Mouse (Mus musculus) frontal cortex, postnatal 14 days (tissue): ENCODE data around the gene Elp4.

Source experiments
- DNase-seq, 2 experiments: peaks; one replicate each; pipeline ENCODE4 v3.0.0; 2022; ENCODE audit warnings: low spot score in 2 of 2

Elp4 gene

DNA sequence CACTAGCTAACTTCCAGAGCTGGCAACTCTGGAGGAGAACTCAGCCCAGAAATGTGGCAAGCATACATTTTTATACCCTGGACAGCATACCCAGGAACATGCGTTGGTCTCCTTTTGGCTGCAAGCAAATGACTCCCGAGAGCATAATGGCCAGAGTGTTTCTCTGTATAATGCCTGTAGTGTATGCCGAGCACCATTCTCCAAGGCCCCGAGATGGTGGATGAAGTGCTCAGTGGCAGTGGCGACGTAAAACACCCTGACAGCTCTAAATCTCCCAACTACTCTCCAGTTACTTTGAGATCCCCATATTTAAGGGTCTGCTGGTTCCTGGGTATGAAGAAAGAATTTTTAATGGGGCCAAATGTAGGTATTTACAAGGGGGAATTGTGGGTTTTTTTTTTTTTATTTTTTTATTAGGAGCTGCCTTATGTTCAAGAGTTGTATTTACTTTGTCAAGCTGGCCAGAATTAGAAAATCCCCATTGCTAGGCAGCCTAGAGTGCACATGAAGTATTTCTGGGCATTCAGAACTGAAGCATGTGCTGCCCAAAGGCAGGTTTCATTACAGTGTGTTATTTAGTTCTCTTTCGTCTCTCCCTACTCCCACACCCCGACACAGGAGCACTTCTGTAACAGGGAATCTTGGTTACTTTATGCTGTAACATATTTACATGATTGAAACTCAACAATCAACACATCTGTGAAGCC, 188.8 kb downstream of the Elp4 start:
- no peak for DNase-seq

DNA sequence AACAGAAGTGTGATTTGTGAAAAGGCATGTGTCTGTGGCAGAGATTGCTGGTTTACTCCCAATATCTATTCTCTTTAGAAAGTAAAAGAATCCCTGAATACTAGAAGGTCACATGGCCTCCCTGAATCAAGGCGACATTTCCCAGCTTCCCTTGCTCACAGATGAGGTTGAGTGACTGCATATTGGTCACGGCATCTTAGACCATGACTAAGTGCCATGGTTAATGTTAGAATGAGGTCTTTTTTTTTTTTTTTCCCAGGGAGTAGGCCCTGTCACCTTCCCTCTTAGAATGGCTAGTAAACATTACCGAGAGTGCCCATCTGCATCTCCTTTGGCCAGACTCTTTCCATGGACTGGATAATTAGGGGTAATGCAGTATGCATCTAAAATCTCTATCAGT, 193.9 kb downstream of the Elp4 start:
- DNase-seq = no peak

DNA sequence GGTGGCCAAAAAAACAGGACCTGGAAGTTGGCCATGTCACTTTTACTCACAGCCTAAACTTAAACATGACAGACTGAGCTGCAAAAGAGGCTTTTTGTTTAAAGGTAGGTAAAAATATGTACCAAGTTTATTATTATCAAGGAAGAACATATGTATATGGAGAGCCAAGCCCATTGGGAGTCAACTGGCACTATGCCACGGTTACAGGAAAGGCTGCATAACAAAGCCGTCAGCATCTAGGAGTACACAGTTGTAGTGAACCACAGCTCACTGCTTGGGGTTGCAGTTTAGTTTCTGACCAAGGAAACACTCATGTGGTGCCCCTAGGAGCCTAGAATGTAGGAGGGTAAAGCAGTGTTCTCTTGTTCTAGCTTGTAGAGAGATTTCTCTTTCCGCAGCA, 195.2 kb downstream of the Elp4 start:
- DNase-seq = no peak

DNA sequence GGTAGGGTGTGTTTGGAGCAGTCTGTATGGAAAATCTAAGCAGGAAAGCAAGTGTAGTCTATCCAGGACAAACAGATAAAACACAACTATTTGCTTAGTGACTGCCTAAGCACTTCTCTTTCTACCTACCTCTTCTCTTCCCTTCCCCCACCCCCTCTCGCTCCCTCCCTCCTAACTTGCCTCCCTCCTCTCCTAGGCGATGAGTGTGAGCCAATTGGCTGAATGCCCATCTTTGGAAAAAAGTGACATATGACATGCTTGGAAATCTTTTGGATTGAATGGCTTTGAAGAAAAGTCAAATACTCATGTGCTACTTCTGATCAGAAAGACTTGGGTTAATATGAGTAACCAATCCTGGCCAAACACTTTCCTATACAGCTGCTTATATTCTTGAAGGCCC, 199.0 kb downstream of the Elp4 start:
- DNase-seq = no peak

DNA sequence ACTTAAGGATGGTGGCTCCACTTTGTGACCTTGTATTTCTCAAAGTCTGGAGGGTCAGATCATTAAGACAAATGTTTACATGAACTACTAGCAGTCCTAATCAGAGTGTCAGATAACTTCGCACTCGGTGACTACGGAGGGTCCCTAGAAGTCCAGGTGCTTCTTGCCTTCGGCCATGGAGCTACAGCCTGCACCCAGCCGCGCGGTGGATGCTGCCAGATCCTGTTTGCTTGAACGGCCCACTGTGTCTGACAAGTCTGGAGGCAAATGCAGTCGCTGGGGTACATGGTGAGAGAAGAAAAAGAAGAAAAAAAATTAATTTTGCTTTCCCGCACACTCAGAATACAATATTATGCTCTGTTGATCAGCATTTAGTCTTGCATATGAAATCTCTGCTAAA, 201.8 kb downstream of the Elp4 start:
- DNase-seq = no peak

DNA sequence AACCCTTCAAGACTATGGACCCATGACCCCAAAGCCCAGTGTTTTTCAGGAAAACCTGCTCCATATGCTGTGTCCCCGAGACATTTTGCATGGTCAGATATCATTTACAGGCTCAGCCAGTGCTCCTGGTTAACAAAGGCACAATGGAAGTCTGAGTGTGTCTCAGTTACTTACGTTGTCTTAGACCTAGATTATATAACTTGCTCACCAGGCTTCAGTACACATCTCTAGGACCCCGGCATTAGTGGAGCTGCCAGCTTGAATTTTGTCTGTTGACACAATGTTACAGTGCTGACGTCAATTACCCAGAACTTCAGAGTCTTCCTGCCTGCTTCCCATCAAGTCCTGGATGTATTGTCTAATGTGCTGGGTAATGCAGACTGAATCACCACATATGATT, 202.6 kb downstream of the Elp4 start:
- DNase-seq = no peak

DNA sequence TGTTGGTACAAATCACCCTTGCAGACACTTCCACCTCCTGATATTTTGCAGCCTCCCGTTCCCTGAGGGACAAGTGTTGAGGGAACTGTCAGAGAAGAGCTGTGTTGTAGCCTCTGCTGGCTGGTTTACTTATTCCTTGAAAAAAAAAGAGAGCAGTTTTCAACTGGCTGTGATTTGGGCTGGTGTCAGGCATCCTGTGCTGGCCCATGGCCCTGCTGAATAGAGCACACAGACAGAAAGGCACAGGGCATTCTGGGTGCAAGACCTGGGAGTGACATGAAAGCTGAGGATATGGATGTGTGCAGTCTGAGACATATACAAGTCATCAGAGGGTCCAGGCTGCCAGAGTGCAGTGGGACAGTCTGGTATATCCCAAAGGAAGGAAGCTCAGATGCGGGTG, 205.7 kb downstream of the Elp4 start:
- DNase-seq = no peak

DNA sequence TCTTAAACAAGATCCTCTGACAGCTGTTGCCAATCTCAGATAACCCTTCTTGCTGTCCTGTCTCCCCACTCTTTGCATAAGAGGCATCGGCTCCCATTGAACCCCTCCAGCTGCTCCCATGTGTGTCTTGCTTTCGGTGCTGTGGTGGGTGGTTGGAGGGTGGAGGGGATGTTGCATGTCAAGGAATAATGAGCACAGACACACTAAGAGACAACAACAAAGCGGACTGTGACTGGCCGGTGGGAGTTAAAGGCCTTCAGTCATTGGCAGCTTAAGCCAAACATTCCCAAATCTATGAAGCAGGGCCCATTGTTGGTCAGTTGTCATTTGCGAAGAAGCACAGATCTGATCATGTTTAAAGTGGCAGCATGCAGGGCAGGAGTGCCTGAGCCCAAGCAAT, 206.6 kb downstream of the Elp4 start:
- DNase-seq = no peak

- DNase-seq = no peak
Measured at GRCm38 (mm10) chr2:105691296-105691695, 213.1 kb downstream of the Elp4 start.

DNA sequence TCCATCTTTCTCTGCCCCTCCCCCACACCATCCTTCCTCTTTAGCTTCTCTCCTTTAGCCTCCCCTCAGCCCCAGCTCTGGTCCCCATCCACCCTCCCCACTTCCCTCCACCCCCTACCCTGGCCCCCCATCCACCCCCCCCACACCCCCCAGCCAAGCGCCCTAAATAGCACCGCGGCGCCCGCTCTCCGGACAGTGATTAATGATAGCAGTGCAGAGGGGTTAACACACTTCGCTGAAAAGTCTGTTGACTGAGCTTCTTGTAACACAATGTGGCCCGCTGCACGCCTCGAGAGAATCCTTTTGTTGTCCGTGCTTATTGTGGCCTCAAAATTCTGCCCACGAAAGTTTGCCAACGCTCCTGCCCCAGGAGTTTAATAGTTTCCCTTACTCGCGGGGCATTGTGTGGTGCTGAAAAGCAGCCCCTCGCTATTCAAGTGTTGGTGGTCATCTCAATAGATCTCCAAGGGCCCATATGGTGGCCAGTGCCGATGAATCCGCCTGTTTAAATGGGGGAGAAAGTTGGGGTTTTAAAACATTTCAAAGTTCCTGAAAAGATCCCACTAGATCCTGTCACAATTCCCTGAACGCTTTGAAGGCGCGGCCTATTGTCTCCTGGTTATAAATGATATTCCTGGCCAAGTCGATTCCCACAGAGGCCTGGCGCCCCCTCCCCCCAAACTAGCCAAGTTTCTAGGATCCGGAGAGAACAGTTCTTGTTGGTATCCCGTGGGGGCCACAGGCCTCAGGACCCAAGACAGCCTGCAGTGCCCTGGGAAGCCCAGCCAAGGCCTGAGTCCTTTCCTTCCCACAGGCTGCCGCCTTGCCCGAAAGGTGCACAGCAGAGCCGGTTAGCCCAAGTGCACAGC, 214.4 kb downstream of the Elp4 start:
- DNase-seq = no peak

- DNase-seq = no peak
Measured at GRCm38 (mm10) chr2:105689304-105689770, 215.0 kb downstream of the Elp4 start.

- no peak for DNase-seq
Measured at GRCm38 (mm10) chr2:105688436-105689303, 215.7 kb downstream of the Elp4 start.

DNA sequence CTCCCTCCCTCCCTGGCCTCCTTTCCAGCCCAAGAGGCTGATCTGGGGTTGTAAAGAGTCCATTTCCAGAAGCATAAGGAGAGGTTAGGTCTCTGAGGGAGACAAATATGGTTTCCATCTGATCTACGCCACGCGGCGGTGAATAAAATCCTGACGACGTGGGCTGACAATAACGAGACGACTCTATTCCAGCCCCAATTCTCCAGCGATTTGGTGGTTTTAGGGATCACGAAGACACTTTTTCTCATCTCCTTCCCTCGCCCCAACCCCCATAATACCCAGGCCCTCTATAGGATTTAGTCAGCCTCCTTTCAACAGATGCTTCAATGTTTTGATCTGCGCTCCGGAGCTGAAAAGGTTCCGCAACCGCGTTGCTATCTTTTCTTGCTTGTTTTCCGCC, 216.4 kb downstream of the Elp4 start:
- no peak for DNase-seq

- DNase-seq = no peak
Measured at GRCm38 (mm10) chr2:105687317-105687991, 216.9 kb downstream of the Elp4 start.

DNA sequence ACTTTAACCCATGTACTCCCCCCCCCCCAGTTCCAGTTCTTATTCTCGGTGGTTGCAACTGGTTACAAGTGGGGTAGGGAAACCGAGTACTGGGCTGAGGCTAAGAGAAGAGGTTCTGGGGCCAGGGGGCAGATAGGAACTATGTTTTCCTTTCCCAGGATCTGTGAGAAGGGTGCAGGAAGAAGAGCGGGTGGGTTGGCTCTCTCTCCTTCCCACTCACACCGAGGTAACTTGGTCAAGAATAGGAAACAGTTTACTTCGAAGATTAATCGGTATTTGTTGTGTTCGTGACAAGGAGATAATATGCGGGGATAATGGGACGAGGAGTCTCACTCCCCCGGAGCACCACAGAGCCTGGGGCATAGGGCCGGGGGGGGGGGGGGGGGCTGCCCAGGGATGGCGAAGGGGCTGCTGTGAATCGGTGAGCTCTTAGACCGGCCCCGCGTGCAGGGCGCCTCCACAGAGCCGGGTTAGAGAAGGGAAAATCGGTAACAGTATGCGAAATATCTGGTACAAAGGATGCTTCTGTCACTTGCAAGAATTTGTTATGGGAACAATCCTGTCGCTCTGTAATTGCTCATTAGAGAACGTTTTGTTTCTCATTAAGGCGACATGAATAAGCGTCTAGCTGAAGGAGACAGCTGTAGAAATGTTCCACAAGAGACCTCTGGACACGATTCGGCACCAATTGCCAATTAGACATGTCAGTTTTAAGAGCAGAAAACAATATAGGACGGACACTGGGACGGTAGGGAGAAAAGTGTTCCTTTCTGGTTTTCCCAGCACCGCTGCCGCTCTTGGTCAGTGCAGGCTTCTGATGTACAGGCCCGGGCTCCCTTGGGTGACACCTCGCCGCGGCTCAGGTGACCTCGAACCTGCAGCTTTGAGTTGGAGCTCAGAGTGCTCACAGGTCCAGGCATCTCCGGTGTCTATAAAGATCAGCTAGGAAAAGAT, 217.7 kb downstream of the Elp4 start:
- DNase-seq = no peak

DNA sequence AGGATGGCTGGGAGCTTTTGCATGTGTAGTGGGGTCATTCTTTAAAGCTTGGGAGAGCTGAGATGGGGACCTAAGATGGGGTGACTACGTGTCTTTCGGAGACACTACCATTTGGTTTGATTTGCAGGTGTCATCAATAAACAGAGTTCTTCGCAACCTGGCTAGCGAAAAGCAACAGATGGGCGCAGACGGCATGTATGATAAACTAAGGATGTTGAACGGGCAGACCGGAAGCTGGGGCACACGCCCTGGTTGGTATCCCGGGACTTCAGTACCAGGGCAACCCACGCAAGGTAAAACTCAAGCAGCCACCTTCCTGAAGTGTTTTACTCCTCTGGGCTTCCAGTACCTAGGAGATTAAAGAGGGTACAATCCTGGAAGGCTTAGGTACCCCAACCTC, 218.7 kb downstream of the Elp4 start:
- no peak for DNase-seq

- DNase-seq = no peak
Measured at GRCm38 (mm10) chr2:105684991-105685650, 219.2 kb downstream of the Elp4 start.

GRCm38 (mm10) chr2:105683771-105684410, 220.5 kb downstream of the Elp4 start:
- DNase-seq = no peak

GRCm38 (mm10) chr2:105682634-105683351, 221.6 kb downstream of the Elp4 start:
- no peak for DNase-seq
